Mouse (Mus musculus): ENCODE data around the gene Carns1. TPM values are rescaled to one million over a fixed set of nuclear protein-coding genes. Genes with fewer than 3 reads are reported as not detected.

Gene Carns1
- polyA plus RNA-seq, 1 experiment from 2014 or later, result 3.8 TPM

DNA sequence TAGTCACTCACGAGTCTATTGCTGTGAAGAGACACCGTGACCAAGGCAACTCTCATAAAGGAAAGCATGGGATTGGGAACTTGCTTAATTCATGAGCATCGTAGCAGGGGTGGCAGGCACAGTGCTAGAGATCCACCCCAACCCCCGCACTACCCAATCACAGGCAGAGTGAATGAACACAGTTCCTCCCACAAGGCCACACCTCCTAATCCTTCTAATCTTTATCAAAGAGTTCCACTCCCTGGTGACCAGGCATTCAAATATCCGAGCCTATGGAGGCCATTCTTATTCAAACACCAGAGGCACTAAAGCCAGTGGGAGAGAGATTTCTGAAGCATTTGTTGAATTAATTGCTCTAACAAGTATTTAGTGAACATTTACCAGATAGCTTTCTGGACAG lies 29.3 kb downstream of the Carns1 start:
- H3K36me3 ChIP-seq (ENCODE audit: control insufficient read depth, insufficient read depth, low read length), result no peaks in the 10 kb centered on the region; the same call in 1 of the 2 replicates
- H3K27ac ChIP-seq (ENCODE audit: low read depth, low read length), result no peak overlapping the region
- H3K4me1 ChIP-seq (ENCODE audit: control insufficient read depth, insufficient read depth, low read length), result peaks cover 8% of the 10 kb centered on the region
- no peaks in the 10 kb centered on the region for H3K9me3 ChIP-seq (ENCODE audit: control insufficient read depth, low read length)
- no peak for ATAC-seq (ENCODE audit: insufficient read depth, low FRiP score, low TSS enrichment)
- H3K9ac ChIP-seq (ENCODE audit: low read length), result no peak overlapping the region
- H3K4me2 ChIP-seq (ENCODE audit: low read depth), result no peak overlapping the region
- DNase-seq (ENCODE audit: low spot score), result no peak
- H3K4me3 ChIP-seq (ENCODE audit: low read depth, low read length), result no peak overlapping the region
- H3K27me3 ChIP-seq (ENCODE audit: control insufficient read depth, insufficient read depth, low read length), result no peaks in the 10 kb centered on the region
- 88% methylated on average over 5 of the region's 5 CpGs for WGBS

DNA sequence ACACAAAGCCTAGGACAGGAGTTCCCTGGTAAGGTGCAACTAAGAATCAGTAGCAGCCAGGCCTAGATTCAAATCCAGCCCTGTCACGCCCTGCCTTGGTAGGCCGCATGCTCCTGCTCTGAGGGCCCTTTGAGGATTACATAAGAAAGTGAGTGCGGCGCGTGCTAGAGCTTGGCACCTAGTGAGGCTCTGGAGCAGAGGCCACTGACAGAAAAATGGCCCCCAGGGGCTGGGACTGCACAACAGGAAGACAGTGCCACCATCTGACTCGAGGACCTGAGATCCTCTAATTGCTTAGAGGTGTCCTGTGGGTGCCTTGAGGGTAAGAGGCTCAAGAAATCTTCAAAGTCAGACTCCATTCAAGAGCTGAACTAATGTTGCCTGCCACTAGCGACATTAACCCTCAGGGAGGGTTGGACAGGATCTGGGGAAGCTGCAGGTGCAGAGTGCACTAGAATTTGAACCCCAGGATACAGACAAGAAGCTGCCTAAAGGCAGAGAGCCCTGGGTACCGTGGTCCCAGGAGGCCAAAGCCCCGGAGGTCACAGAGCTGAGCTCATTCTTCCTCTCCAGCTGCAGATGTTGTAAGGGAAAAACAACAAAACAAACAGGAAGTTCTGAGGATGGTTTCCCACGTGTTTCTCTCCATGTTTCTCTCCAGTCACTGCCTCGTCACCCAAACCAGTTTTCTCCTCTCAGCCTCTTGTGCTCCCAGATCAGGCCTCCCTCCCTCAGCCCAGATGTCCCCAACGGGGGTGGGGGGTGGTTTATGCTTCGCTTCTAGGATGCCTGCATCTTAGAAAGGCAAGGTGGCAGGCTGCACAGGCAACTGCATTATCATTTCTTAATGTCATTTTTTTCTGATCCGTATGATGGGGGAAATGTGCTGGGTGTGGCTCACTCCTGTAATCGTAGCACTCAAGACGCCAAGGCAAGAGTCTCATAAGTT lies 30.5 kb downstream of the Carns1 start:
- no peaks in the 10 kb centered on the region for H3K27me3 ChIP-seq (ENCODE audit: control insufficient read depth, insufficient read depth, low read length)
- H3K27ac ChIP-seq (ENCODE audit: low read depth, low read length), result no peak overlapping the region
- no peak overlapping the region for H3K4me2 ChIP-seq (ENCODE audit: low read depth)
- H3K9ac ChIP-seq (ENCODE audit: low read length), result no peak overlapping the region
- 84% methylated on average over 16 of the region's 16 CpGs for WGBS
- ATAC-seq (ENCODE audit: insufficient read depth, low FRiP score, low TSS enrichment) (no peak), DNase-seq (ENCODE audit: low spot score) (no peak)
- no peaks in the 10 kb centered on the region for H3K9me3 ChIP-seq (ENCODE audit: control insufficient read depth, low read length)
- peaks cover 8% of the 10 kb centered on the region for H3K4me1 ChIP-seq (ENCODE audit: control insufficient read depth, insufficient read depth, low read length)
- H3K4me3 ChIP-seq (ENCODE audit: low read depth, low read length), result no peak overlapping the region
- no peaks in the 10 kb centered on the region for H3K36me3 ChIP-seq (ENCODE audit: control insufficient read depth, insufficient read depth, low read length)

DNA sequence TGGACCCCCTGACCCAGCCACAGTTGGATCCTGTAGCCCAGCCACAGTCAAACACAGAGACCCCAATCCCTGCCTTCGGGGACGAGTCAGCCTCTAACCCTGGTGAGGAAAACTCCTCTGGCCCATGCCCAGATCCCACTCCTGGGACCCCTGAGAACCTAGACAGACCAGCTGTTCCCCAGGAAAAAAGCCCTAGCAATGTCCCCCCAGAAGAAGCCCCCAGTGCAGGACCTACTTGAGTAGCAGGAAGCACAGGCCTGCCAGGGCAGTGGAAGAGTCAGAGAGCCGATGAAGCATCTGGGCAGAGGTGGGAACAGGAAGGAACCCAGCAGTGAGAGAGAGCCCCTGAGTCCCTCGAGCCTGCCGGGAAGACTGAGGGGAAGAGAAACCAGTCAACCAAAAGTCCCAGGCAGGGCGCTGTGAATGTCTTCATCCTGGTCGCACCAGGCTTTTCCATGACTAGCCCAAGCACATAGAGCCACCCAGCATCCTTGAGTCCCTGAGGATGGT lies 31.5 kb downstream of the Carns1 start, which contains the start of gene Cabp4:
Gene Cabp4, minus strand, starts transcription at position 275 of the 510 bp plus-strand sequence.
- Histone ChIP-seq H3K4me1 (ENCODE audit: control insufficient read depth, insufficient read depth, low read length) (no peaks in the 10 kb centered on the region), H3K9me3 (ENCODE audit: control insufficient read depth, low read length) (no peaks in the 10 kb centered on the region), H3K36me3 (ENCODE audit: control insufficient read depth, insufficient read depth, low read length) (no peaks in the 10 kb centered on the region), H3K4me3 (ENCODE audit: low read depth, low read length) (no peak within 1 kb of the TSS), H3K27me3 (ENCODE audit: control insufficient read depth, insufficient read depth, low read length) (no peaks in the 10 kb centered on the region), H3K27ac (ENCODE audit: low read depth, low read length) (no peak within 1 kb of the TSS), H3K9ac (ENCODE audit: low read length) (no peak within 1 kb of the TSS), H3K4me2 (ENCODE audit: low read depth) (no peak within 1 kb of the TSS)
- no peak for ATAC-seq (ENCODE audit: insufficient read depth, low FRiP score, low TSS enrichment)
- whole genome bisulfite sequencing, result 85% methylated on average over 7 of the region's 7 CpGs
- no peak for DNase-seq (ENCODE audit: low spot score)

DNA sequence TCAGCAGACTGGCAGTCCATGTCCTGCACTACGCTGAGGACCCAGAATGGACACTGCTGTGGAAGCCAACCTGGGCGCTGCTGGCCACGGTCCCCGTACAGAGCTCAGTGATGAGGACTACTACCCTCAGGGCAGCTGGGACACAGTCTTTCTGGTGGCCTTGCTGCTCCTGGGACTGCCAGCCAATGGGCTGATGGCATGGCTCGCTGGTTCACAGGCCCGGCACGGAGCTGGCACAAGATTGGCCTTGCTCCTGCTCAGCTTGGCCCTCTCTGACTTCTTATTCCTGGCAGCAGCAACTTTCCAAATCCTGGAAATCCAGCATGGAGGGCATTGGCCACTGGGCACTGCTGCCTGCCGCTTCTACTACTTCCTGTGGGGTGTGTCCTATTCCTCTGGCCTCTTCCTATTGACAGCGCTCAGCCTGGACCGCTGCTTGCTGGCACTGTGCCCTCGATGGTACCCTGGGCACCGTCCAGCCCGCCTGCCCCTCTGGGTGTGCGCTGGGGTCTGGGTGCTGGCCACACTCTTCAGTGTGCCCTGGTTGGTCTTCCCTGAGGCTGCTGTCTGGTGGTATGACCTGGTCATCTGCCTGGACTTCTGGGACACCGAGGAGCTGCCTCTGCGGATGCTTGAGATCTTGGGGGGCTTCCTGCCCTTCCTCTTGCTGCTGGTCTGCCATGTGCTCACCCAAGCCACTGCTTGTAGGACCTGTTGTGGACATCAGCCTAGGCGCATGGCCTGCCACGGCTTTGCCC lies 32.7 kb downstream of the Carns1 start:
- Histone ChIP-seq H3K4me1 (ENCODE audit: control insufficient read depth, insufficient read depth, low read length) (no peaks in the 10 kb centered on the region), H3K9ac (ENCODE audit: low read length) (no peak overlapping the region), H3K27ac (ENCODE audit: low read depth, low read length) (no peak overlapping the region), H3K4me2 (ENCODE audit: low read depth) (no peak overlapping the region), H3K36me3 (ENCODE audit: control insufficient read depth, insufficient read depth, low read length) (no peaks in the 10 kb centered on the region), H3K27me3 (ENCODE audit: control insufficient read depth, insufficient read depth, low read length) (no peaks in the 10 kb centered on the region), H3K9me3 (ENCODE audit: control insufficient read depth, low read length) (no peaks in the 10 kb centered on the region), H3K4me3 (ENCODE audit: low read depth, low read length) (no peak overlapping the region)
- no peak for DNase-seq (ENCODE audit: low spot score)
- 93% methylated on average over 18 of the region's 18 CpGs for WGBS
- ATAC-seq (ENCODE audit: insufficient read depth, low FRiP score, low TSS enrichment), result no peak

DNA sequence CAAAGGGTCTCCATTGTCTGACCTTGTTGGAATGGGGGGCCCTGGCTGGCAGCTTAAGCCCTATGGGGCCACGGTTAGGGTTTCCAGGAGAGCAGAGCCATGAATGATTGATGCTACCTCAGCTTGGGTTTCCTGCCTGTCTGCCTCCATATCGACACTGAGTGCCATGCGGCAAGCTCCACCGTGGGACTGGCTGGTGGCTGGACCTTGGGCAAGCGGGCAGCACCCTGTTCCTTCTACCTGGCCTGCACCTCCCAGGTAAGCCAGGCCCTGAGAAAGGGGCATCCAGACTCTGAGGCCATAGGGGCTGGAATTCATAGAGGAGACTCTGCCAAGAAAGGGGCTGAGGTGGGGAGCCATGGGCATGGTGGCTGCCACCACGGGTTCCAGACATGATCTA lies 35.1 kb downstream of the Carns1 start:
- 80% methylated on average over 6 of the region's 6 CpGs for WGBS
- no peak overlapping the region for H3K27ac ChIP-seq (ENCODE audit: low read depth, low read length)

DNA sequence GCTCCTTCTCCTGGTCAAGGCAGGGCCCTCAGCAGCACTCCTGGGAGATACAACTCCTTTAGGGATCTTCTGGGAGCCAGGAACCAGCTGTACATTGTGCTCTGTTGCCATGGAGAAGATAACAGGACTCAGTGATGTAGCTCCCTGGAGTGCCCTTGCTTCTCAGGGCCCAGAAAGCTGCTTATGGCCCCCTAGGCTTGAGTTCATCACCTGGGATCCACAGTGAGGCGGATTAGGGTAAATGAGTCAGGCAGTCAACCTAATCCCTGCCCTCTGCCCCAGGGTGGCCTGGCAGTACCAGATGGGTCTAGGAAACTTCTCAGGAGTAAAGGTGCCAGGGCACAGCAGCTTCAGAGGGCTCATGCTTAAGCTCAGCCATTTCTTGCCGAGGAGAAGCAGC lies 35.8 kb downstream of the Carns1 start, which contains the start of gene Gpr152:
Gene Gpr152, plus strand, starts transcription at position 342 of the 400 bp plus-strand sequence.
- Histone ChIP-seq H3K27ac (ENCODE audit: low read depth, low read length) (no peak within 1 kb of the TSS), H3K9ac (ENCODE audit: low read length) (no peak within 1 kb of the TSS), H3K4me2 (ENCODE audit: low read depth) (no peak within 1 kb of the TSS), H3K9me3 (ENCODE audit: control insufficient read depth, low read length) (no peaks in the 10 kb centered on the region), H3K27me3 (ENCODE audit: control insufficient read depth, insufficient read depth, low read length) (no peaks in the 10 kb centered on the region), H3K36me3 (ENCODE audit: control insufficient read depth, insufficient read depth, low read length) (no peaks in the 10 kb centered on the region), H3K4me3 (ENCODE audit: low read depth, low read length) (no peak within 1 kb of the TSS), H3K4me1 (ENCODE audit: control insufficient read depth, insufficient read depth, low read length) (no peaks in the 10 kb centered on the region)
- 79% methylated on average over 2 of the region's 2 CpGs for WGBS
- DNase-seq (ENCODE audit: low spot score) (no peak), ATAC-seq (ENCODE audit: insufficient read depth, low FRiP score, low TSS enrichment) (no peak)

More for the DNA sequence above, 35.1 kb downstream of the Carns1 start:
- Histone ChIP-seq H3K9ac (ENCODE audit: low read length) (no peak overlapping the region), H3K4me2 (ENCODE audit: low read depth) (no peak overlapping the region), H3K9me3 (ENCODE audit: control insufficient read depth, low read length) (no peaks in the 10 kb centered on the region), H3K36me3 (ENCODE audit: control insufficient read depth, insufficient read depth, low read length) (no peaks in the 10 kb centered on the region), H3K4me3 (ENCODE audit: low read depth, low read length) (no peak overlapping the region), H3K27me3 (ENCODE audit: control insufficient read depth, insufficient read depth, low read length) (no peaks in the 10 kb centered on the region), H3K4me1 (ENCODE audit: control insufficient read depth, insufficient read depth, low read length) (no peaks in the 10 kb centered on the region)
- DNase-seq (ENCODE audit: low spot score), result no peak
- ATAC-seq (ENCODE audit: insufficient read depth, low FRiP score, low TSS enrichment), result no peak

DNA sequence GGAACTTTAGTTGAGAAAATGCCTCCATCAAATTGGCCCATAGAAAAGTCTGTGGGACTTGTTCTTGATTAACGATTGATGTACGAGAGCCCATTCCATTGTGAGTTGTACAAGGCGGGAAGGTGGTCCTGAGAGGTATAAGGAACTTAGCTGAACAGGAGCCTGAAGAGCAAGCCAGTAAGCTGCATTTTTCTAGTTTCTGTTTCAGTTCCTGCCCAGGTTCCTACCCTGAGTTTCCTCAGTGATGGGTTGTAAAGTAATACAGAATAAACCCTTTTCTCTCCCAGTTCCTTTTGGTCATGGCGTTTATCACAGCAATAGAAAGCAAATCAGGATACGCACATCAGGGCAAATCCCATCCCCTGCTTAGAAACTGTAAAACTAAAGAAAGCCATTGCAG lies 37.4 kb downstream of the Carns1 start:
- no peaks in the 10 kb centered on the region for H3K4me1 ChIP-seq (ENCODE audit: control insufficient read depth, insufficient read depth, low read length)
- no peak overlapping the region for H3K9ac ChIP-seq (ENCODE audit: low read length)
- H3K9me3 ChIP-seq (ENCODE audit: control insufficient read depth, low read length), result no peaks in the 10 kb centered on the region
- H3K4me3 ChIP-seq (ENCODE audit: low read depth, low read length), result no peak overlapping the region
- H3K4me2 ChIP-seq (ENCODE audit: low read depth), result no peak overlapping the region
- H3K36me3 ChIP-seq (ENCODE audit: control insufficient read depth, insufficient read depth, low read length), result no peaks in the 10 kb centered on the region
- no peak for DNase-seq (ENCODE audit: low spot score)
- H3K27me3 ChIP-seq (ENCODE audit: control insufficient read depth, insufficient read depth, low read length), result no peaks in the 10 kb centered on the region
- no peak overlapping the region for H3K27ac ChIP-seq (ENCODE audit: low read depth, low read length)
- 79% methylated on average over 5 of the region's 5 CpGs for WGBS
- ATAC-seq (ENCODE audit: insufficient read depth, low FRiP score, low TSS enrichment), result no peak

DNA sequence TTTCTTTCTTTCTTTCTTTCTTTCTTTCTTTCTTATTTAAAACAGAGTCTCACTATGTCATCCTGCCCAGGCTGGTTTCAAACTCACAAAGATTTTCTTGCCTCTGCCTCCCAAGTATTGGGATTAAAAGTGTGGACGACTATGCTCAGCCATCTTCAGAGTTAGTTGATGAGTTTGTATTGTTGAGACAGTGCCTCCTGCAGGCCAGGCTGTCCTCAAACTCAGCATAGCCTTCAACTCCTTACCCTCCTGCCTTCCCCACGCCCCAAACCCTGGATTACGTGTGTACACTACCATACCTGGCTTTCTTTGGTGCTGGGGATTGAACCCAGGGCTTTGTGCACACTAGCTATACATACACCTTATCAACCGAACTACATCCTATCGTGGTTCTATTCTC lies 38.8 kb downstream of the Carns1 start:
- H3K4me2 ChIP-seq (ENCODE audit: low read depth), result no peak overlapping the region
- no peaks in the 10 kb centered on the region for H3K4me1 ChIP-seq (ENCODE audit: control insufficient read depth, insufficient read depth, low read length)
- H3K27me3 ChIP-seq (ENCODE audit: control insufficient read depth, insufficient read depth, low read length), result no peaks in the 10 kb centered on the region
- H3K9ac ChIP-seq (ENCODE audit: low read length), result no peak overlapping the region
- H3K36me3 ChIP-seq (ENCODE audit: control insufficient read depth, insufficient read depth, low read length), result no peaks in the 10 kb centered on the region
- no peak for ATAC-seq (ENCODE audit: insufficient read depth, low FRiP score, low TSS enrichment)
- WGBS, result 80% methylated on average over 5 of the region's 5 CpGs
- DNase-seq (ENCODE audit: low spot score), result no peak
- no peak overlapping the region for H3K27ac ChIP-seq (ENCODE audit: low read depth, low read length)
- H3K9me3 ChIP-seq (ENCODE audit: control insufficient read depth, low read length), result no peaks in the 10 kb centered on the region
- H3K4me3 ChIP-seq (ENCODE audit: low read depth, low read length), result no peak overlapping the region
